Mouse (Mus musculus): ENCODE results near the gene Olfr15. TPM values are rescaled to one million over a fixed set of nuclear protein-coding genes. Genes with fewer than 3 reads are reported as not detected.
"Not testable (repeated sequence)": the region's sequence is repeated elsewhere in the genome, so short reads cannot be mapped to it uniquely, and the experiment has no call there.

Gene Olfr15
- not detected in 2 replicates for polyA plus RNA-seq (2015; fragmentation: Nextera tagmentation; extraction: Ambion mirVana)

- TF ChIP-seq CTCF (IDR thresholded peaks at IDR 0.05; ENCODE audit: low read depth) (peak; percentile 27), EP300 (optimal IDR thresholded peaks at IDR 0.05) (no peak)
- DNase-seq (ENCODE audit: low spot score) = no peak
- Histone ChIP-seq H3K4me2 (replicated peaks; ENCODE audit: low read depth) (no peak within 1 kb of the TSS), H3K36me3 (ENCODE audit: control insufficient read depth, insufficient read depth, low read length) (no peaks in the 10 kb centered on the region), H3K9me3 (ENCODE audit: control insufficient read depth, low read length) (no peaks in the 10 kb centered on the region), H3K27ac (replicated peaks) (no peak within 1 kb of the TSS), H3K27me3 (ENCODE audit: control insufficient read depth, insufficient read depth, low read length) (no peaks in the 10 kb centered on the region), H3K4me3 (ENCODE audit: low read depth, low read length) (no peak within 1 kb of the TSS), H3K4me1 (replicated peaks; ENCODE audit: control insufficient read depth, insufficient read depth) (no peaks in the 10 kb centered on the region), H3K9ac (ENCODE audit: low read length) (no peak within 1 kb of the TSS)
- no peak for ATAC-seq (ENCODE audit: low FRiP score, low TSS enrichment)
Measured at GRCm38 (mm10) chr16:3830588-3831109, at the start of gene Olfr15. TSS of gene Olfr15 (plus strand) at chr16:3830878.

- Histone ChIP-seq H3K4me3 (ENCODE audit: low read depth, low read length) (no peak overlapping the region), H3K4me1 (replicated peaks; ENCODE audit: control insufficient read depth, insufficient read depth) (no peaks in the 10 kb centered on the region), H3K9me3 (ENCODE audit: control insufficient read depth, low read length) (no peaks in the 10 kb centered on the region), H3K27ac (replicated peaks) (no peak overlapping the region), H3K9ac (ENCODE audit: low read length) (no peak overlapping the region), H3K4me2 (replicated peaks; ENCODE audit: low read depth) (no peak overlapping the region), H3K36me3 (ENCODE audit: control insufficient read depth, insufficient read depth, low read length) (no peaks in the 10 kb centered on the region), H3K27me3 (ENCODE audit: control insufficient read depth, insufficient read depth, low read length) (no peaks in the 10 kb centered on the region)
- TF ChIP-seq EP300 (optimal IDR thresholded peaks at IDR 0.05) (no peak), CTCF (IDR thresholded peaks at IDR 0.05; ENCODE audit: low read depth) (no peak)
- no peak for DNase-seq (ENCODE audit: low spot score)
- ATAC-seq (ENCODE audit: low FRiP score, low TSS enrichment) = no peak
Measured at GRCm38 (mm10) chr16:3781237-3781636, 49.4 kb upstream of the Olfr15 start.

GRCm38 (mm10) chr16:3788394-3788793 is 42.3 kb upstream of the Olfr15 start:
- no peak overlapping the region for H3K27ac ChIP-seq (replicated peaks)
- ATAC-seq (ENCODE audit: low FRiP score, low TSS enrichment) (no peak), DNase-seq (ENCODE audit: low spot score) (no peak)
- H3K9ac ChIP-seq (ENCODE audit: low read length) = no peak overlapping the region
- no peak overlapping the region for H3K4me3 ChIP-seq (ENCODE audit: low read depth, low read length)
- H3K4me1 ChIP-seq (replicated peaks; ENCODE audit: control insufficient read depth, insufficient read depth) = no peaks in the 10 kb centered on the region
- TF ChIP-seq CTCF (IDR thresholded peaks at IDR 0.05; ENCODE audit: low read depth) (no peak), EP300 (optimal IDR thresholded peaks at IDR 0.05) (no peak)
- no peaks in the 10 kb centered on the region for H3K27me3 ChIP-seq (ENCODE audit: control insufficient read depth, insufficient read depth, low read length)
- H3K9me3 ChIP-seq (ENCODE audit: control insufficient read depth, low read length) = no peaks in the 10 kb centered on the region
- no peaks in the 10 kb centered on the region for H3K36me3 ChIP-seq (ENCODE audit: control insufficient read depth, insufficient read depth, low read length)
- H3K4me2 ChIP-seq (replicated peaks; ENCODE audit: low read depth) = no peak overlapping the region

GRCm38 (mm10) chr16:3808176-3808575 is 22.5 kb upstream of the Olfr15 start:
- TF ChIP-seq EP300 (optimal IDR thresholded peaks at IDR 0.05) (no peak), CTCF (IDR thresholded peaks at IDR 0.05; ENCODE audit: low read depth) (no peak)
- H3K36me3 ChIP-seq (ENCODE audit: control insufficient read depth, insufficient read depth, low read length) = no peaks in the 10 kb centered on the region
- ATAC-seq (ENCODE audit: low FRiP score, low TSS enrichment) (no peak), DNase-seq (ENCODE audit: low spot score) (no peak)
- WGBS = 60% methylated on average over 3 of the region's 3 CpGs
- no peak overlapping the region for H3K9ac ChIP-seq (ENCODE audit: low read length)
- no peak overlapping the region for H3K4me2 ChIP-seq (replicated peaks; ENCODE audit: low read depth)
- H3K9me3 ChIP-seq (ENCODE audit: control insufficient read depth, low read length) = no peaks in the 10 kb centered on the region
- H3K27me3 ChIP-seq (ENCODE audit: control insufficient read depth, insufficient read depth, low read length) = no peaks in the 10 kb centered on the region
- H3K4me3 ChIP-seq (ENCODE audit: low read depth, low read length) = no peak overlapping the region
- H3K4me1 ChIP-seq (replicated peaks; ENCODE audit: control insufficient read depth, insufficient read depth) = no peaks in the 10 kb centered on the region
- H3K27ac ChIP-seq (replicated peaks) = no peak overlapping the region

- not testable (repeated sequence) for H3K27me3 ChIP-seq (ENCODE audit: control insufficient read depth, insufficient read depth, low read length); H3K27ac ChIP-seq (replicated peaks); H3K4me1 ChIP-seq (replicated peaks; ENCODE audit: control insufficient read depth, insufficient read depth); H3K4me3 ChIP-seq (ENCODE audit: low read depth, low read length); H3K9ac ChIP-seq (ENCODE audit: low read length); DNase-seq (ENCODE audit: low spot score); H3K9me3 ChIP-seq (ENCODE audit: control insufficient read depth, low read length); H3K36me3 ChIP-seq (ENCODE audit: control insufficient read depth, insufficient read depth, low read length); ATAC-seq (ENCODE audit: low FRiP score, low TSS enrichment); H3K4me2 ChIP-seq (replicated peaks; ENCODE audit: low read depth)
- WGBS = 76% methylated on average over 6 of the region's 6 CpGs
Measured at GRCm38 (mm10) chr16:3814667-3815066, 16.0 kb upstream of the Olfr15 start.

GRCm38 (mm10) chr16:3820202-3820601 is 10.5 kb upstream of the Olfr15 start:
- H3K9ac ChIP-seq (ENCODE audit: low read length) = no peak overlapping the region
- TF ChIP-seq CTCF (IDR thresholded peaks at IDR 0.05; ENCODE audit: low read depth) = no peak
- TF ChIP-seq EP300 (optimal IDR thresholded peaks at IDR 0.05) = no peak
- H3K4me2 ChIP-seq (replicated peaks; ENCODE audit: low read depth) = no peak overlapping the region
- H3K4me1 ChIP-seq (replicated peaks; ENCODE audit: control insufficient read depth, insufficient read depth) = no peaks in the 10 kb centered on the region
- no peak for ATAC-seq (ENCODE audit: low FRiP score, low TSS enrichment)
- no peak overlapping the region for H3K4me3 ChIP-seq (ENCODE audit: low read depth, low read length)
- H3K27me3 ChIP-seq (ENCODE audit: control insufficient read depth, insufficient read depth, low read length) = no peaks in the 10 kb centered on the region
- no peak for DNase-seq (ENCODE audit: low spot score)
- 68% methylated on average over 2 of the region's 2 CpGs for WGBS
- no peaks in the 10 kb centered on the region for H3K9me3 ChIP-seq (ENCODE audit: control insufficient read depth, low read length)
- no peak overlapping the region for H3K27ac ChIP-seq (replicated peaks)
- H3K36me3 ChIP-seq (ENCODE audit: control insufficient read depth, insufficient read depth, low read length) = no peaks in the 10 kb centered on the region

Data from stomach, postnatal 0 days (tissue).